Mouse (Mus musculus) v-Abl transformed pro-B cells (cell line): Measurements from ENCODE around the gene Slc25a24.

Experiments
- in situ Hi-C, 2 experiments: fragments of 400-800 bp; cut with MboI; formaldehyde crosslinking; loops; one replicate each; pipeline ENCODE4 v1.15.1; 2025; ENCODE audit not compliant: unreplicated experiment in 2 of 2

Gene Slc25a24

DNA sequence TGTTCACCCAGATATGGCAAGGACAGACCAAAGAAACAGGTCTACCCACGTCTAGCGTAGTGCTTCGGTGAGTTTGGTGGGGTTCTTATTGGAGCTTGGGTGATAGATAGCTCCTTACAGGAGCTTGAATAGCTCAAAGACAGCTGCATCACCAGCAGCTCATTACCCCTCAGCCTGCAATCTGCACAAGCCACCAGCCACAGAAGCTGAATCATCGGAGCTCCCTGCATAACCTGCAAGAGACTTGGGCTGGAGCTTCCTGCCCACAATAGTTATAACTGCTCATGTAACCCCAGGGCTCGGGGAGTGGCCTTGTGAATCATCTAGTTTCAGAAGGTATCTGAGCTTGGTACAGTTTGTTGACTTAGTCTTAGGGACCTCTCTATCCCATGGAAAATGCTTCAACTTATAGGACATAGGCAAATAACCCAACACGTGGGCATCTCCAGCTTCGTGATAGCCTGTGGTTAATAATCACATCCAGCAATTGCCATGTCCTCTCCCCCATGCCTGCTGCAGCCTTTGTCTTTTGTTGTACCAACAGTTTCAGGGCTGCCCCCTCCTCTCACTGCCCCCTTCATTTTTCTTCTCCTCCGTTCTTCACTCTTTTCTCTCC lies 42.4 kb downstream of the Slc25a24 start:
- in situ Hi-C loops, result no loop called here

DNA sequence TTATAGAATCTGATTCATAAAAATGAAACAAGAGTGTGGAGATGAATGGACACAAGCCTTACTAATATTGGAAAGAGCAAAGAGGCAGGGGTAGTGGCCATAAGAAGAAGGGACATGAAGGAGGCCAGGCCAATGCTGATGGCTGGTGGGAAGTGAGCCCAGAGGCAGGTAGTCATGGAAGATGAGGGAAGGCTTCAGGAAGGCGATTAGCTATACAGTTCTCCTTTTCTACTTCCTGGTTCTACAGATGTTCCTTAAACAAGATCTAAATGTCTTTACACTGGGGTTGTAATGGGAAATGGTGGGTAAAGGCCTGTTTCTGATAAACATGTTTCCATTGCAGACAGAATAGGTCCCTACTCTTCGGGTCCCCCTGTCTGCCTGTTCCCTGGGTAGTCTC lies 46.2 kb downstream of the Slc25a24 start:
- in situ Hi-C loops, result no loop called here

DNA sequence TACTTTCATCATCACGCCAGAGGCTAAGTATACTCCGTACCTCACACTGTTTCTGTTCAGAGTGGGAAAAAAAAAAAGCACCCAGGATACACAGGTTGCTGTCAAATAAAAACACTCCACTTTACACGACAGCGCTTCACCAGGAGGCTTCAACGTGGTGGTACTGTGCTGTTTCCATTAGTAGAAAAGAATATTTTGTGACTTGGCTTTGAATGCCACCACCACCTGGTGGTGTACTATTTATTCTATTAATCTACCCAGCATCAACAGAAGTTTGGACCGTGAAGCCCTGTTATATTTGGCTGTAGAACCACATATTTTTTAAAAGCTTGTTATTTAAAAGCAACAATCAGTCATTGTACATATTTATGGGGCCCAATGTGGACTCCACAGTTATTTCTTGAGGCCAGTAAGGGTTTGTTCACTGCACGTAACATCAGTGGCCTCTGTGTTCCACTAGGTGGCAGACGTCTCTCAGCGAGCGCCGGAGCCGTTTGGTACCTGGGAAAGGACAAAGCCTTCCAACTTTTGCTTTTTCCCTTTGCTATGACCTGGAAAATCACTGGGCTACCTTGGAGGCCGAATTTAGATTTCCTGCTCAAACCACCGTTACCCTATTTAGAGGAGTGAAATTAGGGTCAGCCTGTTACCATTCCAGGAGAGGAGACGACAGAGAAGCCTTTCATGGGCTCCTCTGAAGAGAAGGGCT lies 48.3 kb downstream of the Slc25a24 start:
- in situ Hi-C loops, result no loop called here

DNA sequence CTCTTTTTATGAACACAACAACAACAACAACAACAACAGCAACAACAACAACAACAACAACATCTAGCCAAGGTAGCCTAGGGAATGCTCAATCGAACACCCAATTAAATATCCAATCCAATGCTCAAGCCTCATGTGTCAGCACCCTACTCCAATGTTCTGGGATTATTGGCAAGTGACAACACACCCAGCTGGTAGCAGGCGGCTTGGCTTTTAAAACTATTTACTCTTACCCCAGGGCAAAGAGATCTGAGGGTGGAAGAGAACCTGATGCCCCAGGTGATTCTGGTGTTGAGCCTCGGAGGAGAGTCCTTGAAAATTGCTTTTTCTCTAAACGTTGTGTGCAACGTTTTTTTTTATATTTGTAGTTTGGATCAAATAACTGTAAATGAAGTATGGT lies 51.4 kb downstream of the Slc25a24 start:
- in situ Hi-C loops, result no loop called here

DNA sequence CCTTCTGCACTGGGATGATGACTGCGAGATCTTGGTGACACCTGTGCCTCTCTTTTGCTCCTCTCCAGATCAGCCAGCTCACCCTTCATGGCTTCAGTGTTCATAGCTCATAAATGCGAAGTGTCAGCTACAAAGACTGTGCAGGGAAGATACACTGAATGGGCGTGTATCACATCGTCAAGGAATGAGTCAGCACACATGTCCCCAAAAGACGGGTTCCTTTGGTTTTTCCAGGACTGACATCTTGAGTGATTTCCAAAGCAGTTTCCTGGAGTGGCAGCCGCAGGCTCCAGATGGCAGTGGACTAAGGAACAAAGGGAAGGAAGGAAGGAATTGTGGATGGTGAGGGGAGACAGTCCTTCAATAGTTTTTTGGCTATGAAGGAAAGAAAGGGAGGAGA lies 55.8 kb downstream of the Slc25a24 start:
- in situ Hi-C loops, result no loop called here

DNA sequence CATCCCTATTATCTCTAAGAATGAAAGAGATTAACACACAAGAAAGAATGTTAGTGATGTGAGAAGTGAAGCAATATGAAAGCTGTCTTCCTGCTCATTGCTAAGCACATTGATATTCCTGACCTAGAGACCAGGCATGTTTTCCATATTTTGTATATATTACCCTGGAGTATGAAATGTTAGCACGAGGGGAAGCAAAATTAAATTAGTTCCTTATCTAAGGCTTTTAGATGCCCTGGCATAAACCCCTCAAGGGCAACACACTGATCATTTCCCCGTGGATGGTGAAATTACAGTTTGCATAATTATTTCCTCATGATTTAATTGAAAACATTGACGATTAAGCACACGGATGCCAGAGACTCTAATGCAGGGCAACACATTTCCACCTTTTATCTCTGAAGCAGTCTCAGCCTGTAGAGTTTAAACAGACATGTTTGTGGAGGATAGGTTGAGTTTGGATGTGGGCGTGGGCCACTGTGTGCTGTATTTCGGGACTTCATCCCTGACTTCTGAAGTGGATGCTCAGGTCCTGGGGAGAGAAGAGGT lies 56.7 kb downstream of the Slc25a24 start:
- in situ Hi-C loops, result no loop called here

DNA sequence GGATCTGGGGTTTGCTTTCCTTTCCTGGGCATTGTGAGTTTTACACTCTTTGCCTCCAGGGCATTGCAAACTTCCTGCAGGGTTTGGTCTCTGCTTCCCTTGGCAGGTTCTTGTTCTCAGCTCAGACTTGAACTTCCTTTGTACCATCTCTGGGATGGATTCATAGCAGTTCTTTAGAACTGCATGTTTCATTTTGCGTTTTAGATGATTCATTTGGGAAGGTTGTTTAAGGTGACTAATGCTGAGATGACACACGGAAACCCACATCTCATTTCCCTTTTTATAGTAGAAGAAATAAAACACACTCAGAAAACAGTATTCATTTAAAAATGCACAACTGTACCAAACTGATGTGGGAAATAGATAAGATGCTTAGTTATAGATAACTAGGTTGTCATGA lies 73.2 kb downstream of the Slc25a24 start:
- in situ Hi-C loops, result no loop called here

DNA sequence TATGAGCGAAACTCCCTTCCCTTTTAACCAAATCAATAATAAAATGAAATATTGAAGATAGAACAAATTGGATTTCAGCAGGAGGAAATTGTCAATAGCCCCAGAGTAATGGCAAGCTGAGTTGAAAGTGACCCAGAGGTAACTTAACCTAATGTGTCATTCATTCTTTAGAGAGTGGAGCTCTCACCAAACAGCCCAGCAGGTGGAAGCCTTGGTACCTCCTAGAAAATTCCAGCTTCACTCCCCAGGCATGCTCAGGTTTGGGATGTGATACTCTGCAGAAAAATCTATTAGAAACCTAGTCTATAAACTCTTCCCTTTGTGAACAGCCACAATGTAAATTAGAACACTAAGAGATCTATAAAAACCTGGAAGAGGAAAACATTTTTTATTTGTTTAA lies 76.3 kb downstream of the Slc25a24 start:
- in situ Hi-C loops, result no loop called here

DNA sequence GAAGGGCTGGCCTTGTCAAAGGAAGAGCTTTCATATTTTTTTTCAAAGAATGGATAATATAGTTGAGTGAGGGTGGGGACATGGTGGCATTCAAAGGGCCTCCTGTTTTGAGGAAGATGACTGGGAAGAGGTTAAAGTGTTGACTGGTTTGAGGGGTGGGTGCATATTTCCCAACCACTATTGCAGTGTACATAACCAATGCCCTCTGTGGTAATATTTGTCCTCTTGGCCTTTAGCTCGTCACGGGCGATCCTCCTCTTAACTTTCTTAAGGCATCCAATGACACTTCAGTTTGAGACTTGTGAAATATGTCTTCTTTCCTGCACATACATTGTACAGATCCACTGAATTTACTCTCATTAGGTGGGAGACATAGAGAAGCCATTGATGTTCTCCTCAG lies 89.4 kb downstream of the Slc25a24 start:
- in situ Hi-C loops, result no loop called here

DNA sequence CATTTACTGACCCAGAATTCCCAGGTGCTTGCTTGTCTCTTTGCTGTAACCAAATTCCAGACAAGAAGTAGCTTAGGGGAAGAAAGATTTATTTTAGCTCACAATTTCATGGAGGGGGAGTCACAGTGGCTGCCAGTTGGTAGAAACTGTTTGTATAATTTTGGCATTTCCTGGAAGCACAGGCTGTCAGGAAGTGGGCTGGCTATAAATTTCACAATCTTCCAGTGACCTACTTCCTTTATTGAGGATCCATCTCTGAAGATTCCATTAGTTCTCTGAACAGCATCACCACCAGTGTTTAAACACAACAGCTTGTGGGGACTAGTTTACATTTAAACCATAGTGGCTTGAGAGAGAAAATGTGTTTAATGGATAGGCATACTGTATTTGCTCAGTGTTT lies 93.4 kb downstream of the Slc25a24 start:
- in situ Hi-C loops, result no loop called here
